Mouse (Mus musculus) limb, embryonic 11.5 days (tissue): ENCODE measurements around the gene Zbtb20. TPM values are rescaled to one million over a fixed set of nuclear protein-coding genes. Genes with fewer than 3 reads are reported as not detected.

Experiments used
- ATAC-seq: fragments of 200-750 bp; cut with Nextera tagmentation; 2 replicates; pipeline ENCODE4 v1.8.0; 2017; ENCODE audit warnings: low read depth; ENCODE audit not compliant: insufficient number of reproducible peaks, low FRiP score, low TSS enrichment
- DNase-seq: peaks from one replicate; pipeline ENCODE4 v3.0.0-alpha.2; 2015; ENCODE audit warnings: low spot score
- H3K27ac ChIP-seq: fragments of 300-500 bp; sonication (generic); replicated peaks from 2 replicates; pipeline ENCODE4 v1.5.1; 2014; ENCODE audit warnings: low read depth, mild to moderate bottlenecking, low read length
- H3K27me3 ChIP-seq: fragments of 300-500 bp; sonication (generic); 2 replicates; pipeline ENCODE4 v1.6.1; 2014; ENCODE audit warnings: mild to moderate bottlenecking, low read length, mixed read lengths; ENCODE audit not compliant: control insufficient read depth, insufficient read depth
- H3K36me3 ChIP-seq: fragments of 300-500 bp; sonication (generic); 2 replicates; pipeline ENCODE4 v1.6.1; 2014; ENCODE audit warnings: mild to moderate bottlenecking, low read length, moderate library complexity, mixed read lengths; ENCODE audit not compliant: control insufficient read depth, insufficient read depth
- H3K4me1 ChIP-seq: fragments of 300-500 bp; sonication (generic); 2 replicates; pipeline ENCODE4 v1.6.1; 2014; ENCODE audit warnings: low read length, mixed read lengths; ENCODE audit not compliant: control insufficient read depth, insufficient read depth
- H3K4me2 ChIP-seq: fragments of 300-500 bp; sonication (generic); 2 replicates; pipeline ENCODE4 v1.6.1; 2014; ENCODE audit warnings: low read depth, mild to moderate bottlenecking, moderate library complexity; ENCODE audit not compliant: severe bottlenecking
- H3K4me3 ChIP-seq: fragments of 300-500 bp; sonication (generic); 2 replicates; pipeline ENCODE4 v1.5.1; 2014; ENCODE audit warnings: low read depth, low read length
- H3K9ac ChIP-seq: fragments of 300-500 bp; sonication (generic); 2 replicates; pipeline ENCODE4 v1.6.1; 2014; ENCODE audit warnings: mild to moderate bottlenecking, low read length
- H3K9me3 ChIP-seq: fragments of 300-500 bp; sonication (generic); 2 replicates; pipeline ENCODE4 v1.6.1; 2016; ENCODE audit warnings: low read length; ENCODE audit not compliant: control insufficient read depth
- WGBS: fragments of 180-500 bp; shearing (Covaris S2); extraction: QIAGEN DNeasy Blood & Tissue Kit; methylation state at CpG from one replicate; pipeline ENCODE4 v1.1.7; 2014; 5-methylcytosine and 5-hydroxymethylcytosine counted together
- polyA plus RNA-seq: library from polyadenylated mRNA; unstranded; fragments of >200 nt; fragmentation: Nextera tagmentation; extraction: Ambion mirVana; gene quantifications from 2 replicates; pipeline ENCODE4 v1.2.1, GENCODE M21; 2014

Gene Zbtb20
- polyA plus RNA-seq, 1 experiment from 2014 or later, result 12.9 TPM

DNA sequence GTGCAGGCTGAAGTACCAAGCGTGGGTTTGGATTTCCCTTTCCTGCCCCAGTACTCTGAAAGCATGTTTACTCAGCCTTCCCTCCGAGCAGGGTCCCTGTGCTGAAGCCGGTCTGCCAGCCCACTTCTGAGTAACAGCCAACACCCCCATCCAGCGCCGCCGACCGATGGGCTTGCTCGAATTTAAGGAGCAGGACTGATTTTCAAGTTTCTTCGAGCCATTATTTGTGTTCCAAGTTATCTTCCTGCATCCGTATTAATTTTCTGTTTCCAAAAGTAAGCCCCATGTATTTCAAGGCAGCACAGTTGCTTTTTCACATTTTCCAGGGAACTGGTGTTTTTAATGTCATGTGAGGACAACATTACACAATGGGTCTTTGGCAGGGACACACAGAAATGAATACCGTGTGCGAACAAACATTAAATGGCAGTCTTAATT, 664.0 kb downstream of the Zbtb20 start:
- no peak overlapping the region for H3K9ac ChIP-seq
- H3K4me2 ChIP-seq, result no peak overlapping the region
- 90% methylated on average over 12 of the region's 12 CpGs for WGBS
- no peak overlapping the region for H3K4me3 ChIP-seq
- H3K27me3 ChIP-seq, result no peaks in the 10 kb centered on the region
- H3K9me3 ChIP-seq, result no peaks in the 10 kb centered on the region
- H3K4me1 ChIP-seq, result no peaks in the 10 kb centered on the region
- no peak overlapping the region for H3K27ac ChIP-seq
- DNase-seq (no peak), ATAC-seq (no peak)
- no peaks in the 10 kb centered on the region for H3K36me3 ChIP-seq

DNA sequence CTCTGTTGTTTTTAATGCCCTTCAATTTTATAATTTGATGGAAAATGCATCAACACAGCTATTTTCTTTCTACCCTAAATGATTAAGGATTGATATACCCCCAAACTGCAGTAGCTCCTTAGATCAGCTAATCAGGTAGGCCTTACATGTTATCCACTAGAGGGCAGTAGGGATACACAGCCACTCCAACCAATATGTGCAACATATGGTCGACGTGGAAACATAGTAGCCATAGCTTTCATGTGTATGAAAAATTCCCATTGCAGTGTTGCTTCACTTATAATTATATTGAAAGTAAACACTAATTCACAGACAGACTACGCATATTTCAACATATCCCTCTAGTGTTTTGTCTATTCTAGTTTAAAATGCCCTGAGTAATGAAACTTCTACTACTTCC, 664.4 kb downstream of the Zbtb20 start:
- 30% methylated on average over 3 of the region's 3 CpGs for WGBS
- H3K36me3 ChIP-seq, result no peaks in the 10 kb centered on the region
- no peak for ATAC-seq

DNA sequence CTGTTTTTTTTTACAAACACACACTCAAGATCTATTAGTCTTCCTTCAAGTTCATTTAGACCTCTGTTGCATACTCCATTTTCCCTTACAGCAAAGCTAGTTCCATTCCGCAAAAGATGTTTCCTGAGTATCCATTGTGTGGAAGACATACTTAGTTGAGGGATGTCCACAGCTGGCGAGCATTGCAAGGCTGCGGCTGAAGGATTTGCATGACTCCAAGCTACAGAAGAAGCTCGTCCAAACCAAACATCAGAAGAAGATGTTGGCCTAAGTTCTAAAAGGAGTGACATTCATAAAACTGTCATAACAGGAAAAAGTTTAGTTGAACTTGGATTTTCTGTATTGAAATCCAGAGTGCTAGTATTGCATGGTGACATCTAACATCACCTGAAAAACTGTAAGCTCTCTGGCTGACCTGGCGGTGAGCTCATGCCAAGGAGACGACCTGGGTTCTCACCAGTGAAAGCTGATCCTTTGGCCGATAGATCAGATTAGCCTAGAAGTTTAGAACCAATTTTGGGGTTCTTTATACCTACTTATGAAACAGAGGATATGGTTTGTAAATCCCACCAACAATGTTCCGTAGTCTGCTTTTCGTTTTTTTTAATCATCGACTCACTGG, 665.0 kb downstream of the Zbtb20 start:
- DNase-seq (no peak), ATAC-seq (no peak)
- Histone ChIP-seq H3K9ac (no peak overlapping the region), H3K4me2 (no peak overlapping the region), H3K4me1 (no peaks in the 10 kb centered on the region), H3K9me3 (no peaks in the 10 kb centered on the region), H3K36me3 (no peaks in the 10 kb centered on the region), H3K4me3 (no peak overlapping the region), H3K27ac (no peak overlapping the region), H3K27me3 (no peaks in the 10 kb centered on the region)
- WGBS, result 91% methylated on average over 10 of the region's 10 CpGs

More for the DNA sequence above, 664.4 kb downstream of the Zbtb20 start:
- Histone ChIP-seq H3K4me3 (no peak overlapping the region), H3K27ac (no peak overlapping the region), H3K4me1 (no peaks in the 10 kb centered on the region), H3K9me3 (no peaks in the 10 kb centered on the region), H3K9ac (no peak overlapping the region), H3K4me2 (no peak overlapping the region), H3K27me3 (no peaks in the 10 kb centered on the region)
- no peak for DNase-seq

DNA sequence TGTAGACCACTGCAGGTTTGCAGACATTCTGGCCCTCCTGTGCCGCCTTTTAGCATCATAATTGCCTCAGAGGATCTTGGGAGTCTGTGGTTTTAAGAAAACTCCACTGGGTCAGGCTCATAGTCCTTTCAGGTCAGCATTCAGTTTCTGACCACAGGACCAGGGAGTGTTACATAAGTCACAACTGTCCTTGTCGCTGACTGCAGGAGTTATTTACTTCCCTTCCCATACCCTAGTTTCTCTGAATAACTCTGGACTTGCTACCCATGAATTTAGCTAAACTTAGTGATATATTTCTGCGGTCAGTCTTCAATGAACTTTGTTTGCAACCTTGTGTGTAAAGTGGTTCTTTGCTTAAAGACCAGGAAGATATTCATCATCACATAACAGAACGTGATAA, 669.6 kb downstream of the Zbtb20 start:
- DNase-seq (no peak), ATAC-seq (no peak)
- no peaks in the 10 kb centered on the region for H3K36me3 ChIP-seq
- WGBS, result 96% methylated on average over 4 of the region's 4 CpGs
- no peaks in the 10 kb centered on the region for H3K27me3 ChIP-seq
- no peak overlapping the region for H3K4me2 ChIP-seq
- no peak overlapping the region for H3K27ac ChIP-seq
- H3K9me3 ChIP-seq, result no peaks in the 10 kb centered on the region
- peaks cover 8% of the 10 kb centered on the region; the same call in 1 of the 2 replicates for H3K4me1 ChIP-seq
- H3K9ac ChIP-seq, result no peak overlapping the region
- H3K4me3 ChIP-seq, result no peak overlapping the region

DNA sequence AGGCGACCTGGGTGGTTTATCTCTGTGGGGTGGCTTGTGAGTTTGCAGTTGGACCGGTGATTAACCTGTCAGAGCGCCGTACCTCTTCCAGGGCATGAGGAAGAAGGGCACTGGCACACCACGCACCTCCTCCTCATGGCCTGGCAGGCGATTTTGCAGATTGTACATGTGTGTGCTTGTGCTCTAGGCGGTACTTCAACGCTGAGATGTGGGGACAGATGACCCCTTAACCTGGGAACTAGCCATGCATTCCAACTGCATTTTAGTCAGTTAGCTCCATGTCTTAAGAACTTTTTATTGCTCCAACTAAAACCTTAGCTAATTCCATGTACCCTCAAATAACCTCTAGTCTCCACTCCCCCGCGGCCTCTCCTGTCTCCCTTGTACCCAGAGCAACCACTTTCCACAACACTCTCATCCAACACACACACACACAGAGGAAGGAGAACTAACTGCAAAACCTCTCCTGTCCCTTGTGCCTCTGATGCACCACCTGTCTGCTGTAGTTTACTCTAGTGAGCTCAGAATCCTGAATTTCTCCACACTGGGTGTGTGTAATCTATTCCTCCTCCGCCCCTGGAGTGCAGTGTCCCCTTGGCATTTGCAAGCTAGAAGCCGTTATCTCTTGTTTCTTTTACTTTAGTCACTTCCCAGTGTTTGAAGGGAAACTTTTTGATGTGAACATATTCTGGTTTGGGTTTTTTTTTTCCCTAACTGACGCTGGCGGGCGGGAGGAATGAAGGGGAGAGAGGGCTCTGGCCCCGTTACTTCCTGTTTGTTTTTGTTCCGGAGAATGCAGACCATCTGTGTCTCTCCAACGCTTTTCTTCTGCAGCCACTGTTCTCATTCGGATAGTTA, 671.9 kb downstream of the Zbtb20 start:
- no peaks in the 10 kb centered on the region for H3K27me3 ChIP-seq
- H3K4me3 ChIP-seq, result no peak overlapping the region
- peak overlapping the region; percentile 15; the same call in 1 of the 2 replicates for H3K4me2 ChIP-seq
- no peak for ATAC-seq
- H3K9ac ChIP-seq, result no peak overlapping the region
- peaks cover 8% of the 10 kb centered on the region; the same call in 1 of the 2 replicates for H3K4me1 ChIP-seq
- H3K27ac ChIP-seq, result no peak overlapping the region
- no peaks in the 10 kb centered on the region for H3K36me3 ChIP-seq
- peak; percentile 36 for DNase-seq
- H3K9me3 ChIP-seq, result no peaks in the 10 kb centered on the region
- WGBS, result 23% methylated on average over 19 of the region's 19 CpGs

DNA sequence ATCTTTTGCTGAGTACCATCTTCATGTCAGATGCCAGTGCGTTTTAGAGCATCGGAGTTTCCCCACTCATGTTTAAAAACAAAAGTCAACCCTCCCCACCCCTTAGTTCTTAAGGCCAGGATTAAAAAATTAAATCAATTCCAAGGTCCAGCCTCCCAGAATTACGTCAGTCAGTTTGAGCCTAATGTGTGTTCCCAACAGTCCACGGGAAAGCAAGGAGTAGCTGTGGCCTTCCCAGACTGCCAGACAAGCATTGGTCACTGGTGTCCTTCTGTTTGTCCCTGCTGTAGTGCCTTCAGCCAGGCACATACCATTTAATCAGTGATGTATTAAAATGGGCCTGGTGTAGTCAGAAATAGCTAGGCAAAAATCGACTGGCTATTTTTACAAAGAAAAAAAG, 673.1 kb downstream of the Zbtb20 start:
- 83% methylated on average over 5 of the region's 5 CpGs for WGBS
- Histone ChIP-seq H3K4me3 (no peak overlapping the region), H3K9me3 (no peaks in the 10 kb centered on the region), H3K27ac (no peak overlapping the region), H3K9ac (no peak overlapping the region), H3K4me2 (no peak overlapping the region), H3K36me3 (no peaks in the 10 kb centered on the region), H3K4me1 (peaks cover 8% of the 10 kb centered on the region; the same call in 1 of the 2 replicates), H3K27me3 (no peaks in the 10 kb centered on the region)
- DNase-seq (no peak), ATAC-seq (no peak)

DNA sequence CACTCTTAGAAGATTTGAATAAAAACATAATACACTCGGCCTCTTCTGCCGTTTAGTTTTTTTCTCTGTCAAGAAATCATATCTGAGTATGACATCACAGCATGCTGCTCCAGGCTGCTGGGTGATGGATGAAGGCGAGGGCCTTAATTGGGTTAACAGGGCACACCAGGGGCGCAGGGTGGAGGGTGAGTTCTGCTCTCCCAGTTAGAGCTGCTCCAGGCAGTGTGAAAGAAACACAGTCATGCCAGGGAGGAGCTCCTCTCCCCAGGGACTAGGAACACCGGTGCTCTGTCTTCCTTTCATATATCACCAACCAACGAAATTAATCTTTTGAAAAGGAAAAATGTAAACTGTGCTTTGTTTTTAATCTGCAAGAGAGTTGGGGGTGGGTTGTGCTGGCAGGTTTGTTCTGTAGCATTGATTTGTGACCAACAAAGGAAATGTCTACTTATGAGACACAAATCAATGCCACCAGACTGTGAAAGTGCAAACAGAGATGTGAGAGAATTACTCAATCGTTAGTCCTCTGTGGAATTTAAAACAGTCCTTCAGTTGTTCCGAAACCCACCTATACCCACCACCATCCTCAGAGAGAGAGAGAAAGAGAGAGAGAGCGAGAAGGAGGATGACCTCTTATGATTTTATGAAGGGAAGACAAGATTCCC, 673.9 kb downstream of the Zbtb20 start:
- Histone ChIP-seq H3K36me3 (no peaks in the 10 kb centered on the region), H3K4me3 (no peak overlapping the region), H3K4me2 (no peak overlapping the region), H3K4me1 (peaks cover 8% of the 10 kb centered on the region; the same call in 1 of the 2 replicates), H3K9me3 (no peaks in the 10 kb centered on the region), H3K27ac (no peak overlapping the region), H3K27me3 (no peaks in the 10 kb centered on the region), H3K9ac (no peak overlapping the region)
- 49% methylated on average over 9 of the region's 9 CpGs for WGBS
- DNase-seq (no peak), ATAC-seq (no peak)

DNA sequence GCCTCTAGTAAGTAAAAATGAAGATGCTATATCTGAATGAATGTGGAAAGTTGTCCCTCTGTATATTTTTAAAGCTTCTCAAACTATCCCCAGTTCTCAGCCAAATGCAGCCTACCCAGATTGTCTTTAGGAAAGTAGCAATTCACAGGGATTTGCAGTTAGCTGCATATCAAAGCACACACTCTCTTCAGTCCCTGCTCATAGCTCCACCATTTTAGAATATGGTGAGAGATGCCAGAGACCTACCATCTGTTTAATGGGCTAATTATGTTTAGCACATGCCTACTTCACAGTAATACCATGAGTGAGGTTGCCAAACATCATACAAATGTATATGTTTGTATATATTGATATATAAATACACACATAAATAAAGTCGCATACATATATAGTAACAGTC, 676.8 kb downstream of the Zbtb20 start:
- peaks cover 5% of the 10 kb centered on the region; the same call in 1 of the 2 replicates for H3K4me1 ChIP-seq
- WGBS, result 85% methylated on average over 1 of the region's 1 CpGs
- H3K9me3 ChIP-seq, result no peaks in the 10 kb centered on the region
- H3K4me3 ChIP-seq, result no peak overlapping the region
- no peak for DNase-seq
- no peak overlapping the region for H3K4me2 ChIP-seq
- no peak for ATAC-seq
- H3K27me3 ChIP-seq, result no peaks in the 10 kb centered on the region
- no peaks in the 10 kb centered on the region for H3K36me3 ChIP-seq
- no peak overlapping the region for H3K9ac ChIP-seq
- H3K27ac ChIP-seq, result no peak overlapping the region
